In genomic region chr5:38364396-38364795, GRCm38 (mm10) we compare ENCODE assay signal across 29 mouse cellular contexts. TPM values are rescaled to one million over a fixed set of nuclear protein-coding genes. Genes with fewer than 3 reads are reported as not detected.
DNase-seq lines count a peak whose midpoint lies in the region; ATAC-seq and TF ChIP-seq lines count a peak whose summit lies in the region.
"Had no signal": no experiment of that assay in that cellular context is flagged by ENCODE, and none has a peak within 500 bp of the region (broad histone marks: within the 10 kb centered on the region; RNA-seq: fewer than 3 reads in every experiment).

No protein-coding gene starts in this region.

- H3K4me2 ChIP-seq in forebrain, embryonic 15.5 days (replicated peaks): no peak overlapping the region
- H3K4me2 ChIP-seq: heart, embryonic 12.5 days; hindbrain, embryonic 12.5 days; midbrain, embryonic 12.5 days; neural tube, embryonic 12.5 days had no signal

- no peak overlapping the region for H3K9ac ChIP-seq in forebrain, embryonic 15.5 days (replicated peaks)
- H3K9ac ChIP-seq: heart, embryonic 12.5 days; hindbrain, embryonic 12.5 days; midbrain, embryonic 12.5 days; neural tube, embryonic 12.5 days had no signal

- H3K4me1 ChIP-seq in forebrain, embryonic 15.5 days: peaks cover 10% of the 10 kb centered on the region
- H3K4me1 ChIP-seq in thymus, adult 2 months (replicated peaks; ENCODE audit: control insufficient read depth, insufficient read depth, low read length): no peaks in the 10 kb centered on the region; the same call in 1 of the 2 replicates

- H3K27me3 ChIP-seq in forebrain, embryonic 15.5 days: no peaks in the 10 kb centered on the region
- no peaks in the 10 kb centered on the region for H3K27me3 ChIP-seq in thymus, adult 2 months (ENCODE audit: control insufficient read depth, insufficient read depth, low read length)

- no peak overlapping the region for H3K4me3 ChIP-seq in forebrain, embryonic 15.5 days
- H3K4me3 ChIP-seq in thymus, adult 2 months (ENCODE audit: control insufficient read depth, insufficient read depth, low read length): no peak overlapping the region
- H3K4me3 ChIP-seq: embryonic facial prominence, embryonic 10.5 days; gastrocnemius, adult 2 months; heart, embryonic 12.5 days; hindbrain, embryonic 12.5 days; midbrain, embryonic 12.5 days; neural tube, embryonic 12.5 days had no signal

- WGBS in forebrain, embryonic 15.5 days: 71% methylated on average over 5 of the region's 5 CpGs
- 96% methylated on average over 5 of the region's 5 CpGs for WGBS in thymus, adult 2 months

- no peak for TF ChIP-seq POLR2A in thymus, adult 2 months (IDR thresholded peaks at IDR 0.05; ENCODE audit: control insufficient read depth, extremely low read depth, insufficient read depth, low read length, poor library complexity)

- H3K9me3 ChIP-seq in forebrain, embryonic 15.5 days: no peaks in the 10 kb centered on the region
- H3K9me3 ChIP-seq: embryonic facial prominence, embryonic 10.5 days; G1E; heart, embryonic 12.5 days; hindbrain, embryonic 12.5 days; midbrain, embryonic 12.5 days; neural tube, embryonic 12.5 days had no signal

- no peak for TF ChIP-seq CTCF in thymus, adult 2 months (IDR thresholded peaks at IDR 0.05; ENCODE audit: borderline replicate concordance, control insufficient read depth, extremely low read depth, insufficient read depth, low read length, poor library complexity)

- peak; percentile 53 for DNase-seq in layer of hippocampus, adult 11-12 months (ENCODE audit: low spot score)
- DNase-seq in layer of hippocampus, postnatal 25 days (ENCODE audit: extremely low spot score in 1 of 2, low spot score in 1 of 2): no peak
- peak; percentile 56 for DNase-seq in right cerebral cortex, postnatal 25 days
- no peak for DNase-seq in right cerebral cortex, postnatal 14 days
- peak; percentile 36 to 59 for DNase-seq in left cerebral cortex, adult 9 months (ENCODE audit: low spot score in 2 of 2)
- DNase-seq in embryo, embryonic 10 days (ENCODE audit: low spot score): no peak
- DNase-seq in thymus, adult 2 months: no peak
- DNase-seq: cerebellum, adult 2 months; cerebellum, postnatal 36 days; gastrocnemius, adult 2 months; heart, postnatal 14 days; kidney, adult 18-20 months; kidney, postnatal 10 days; liver; thymus, postnatal 36 days had no signal

- no peak overlapping the region for H3K27ac ChIP-seq in forebrain, embryonic 15.5 days (replicated peaks)
- H3K27ac ChIP-seq in thymus, adult 2 months (ENCODE audit: control insufficient read depth, insufficient read depth, low read length): no peak overlapping the region
- H3K27ac ChIP-seq: gastrocnemius, adult 2 months; hindbrain, embryonic 12.5 days; midbrain, embryonic 12.5 days; neural tube, embryonic 12.5 days had no signal

- no peak for ATAC-seq in forebrain, embryonic 15.5 days (replicated peaks)
- ATAC-seq: forebrain, embryonic 14.5 days; lung, postnatal 0 days had no signal

- no peaks in the 10 kb centered on the region for H3K36me3 ChIP-seq in forebrain, embryonic 15.5 days
- no peaks in the 10 kb centered on the region for H3K36me3 ChIP-seq in thymus, adult 2 months (ENCODE audit: control insufficient read depth, insufficient read depth, low read length)
- H3K36me3 ChIP-seq: embryonic facial prominence, embryonic 10.5 days; G1E; heart, embryonic 12.5 days; hindbrain, embryonic 12.5 days; midbrain, embryonic 12.5 days; neural tube, embryonic 12.5 days had no signal

RNA-seq across cellular contexts. Expression of gene Drd5, which starts 45.2 kb away (rescaled TPM):
- total RNA-seq in layer of hippocampus, postnatal 25 days (2021): 10 to 100 TPM; 13.8 to 16.5 TPM
- 0.33 and 0.34 TPM in 2 replicates for polyA plus RNA-seq in forebrain, embryonic 15.5 days (2015; fragmentation: Nextera tagmentation; extraction: Ambion mirVana)
- 0.06 and 0.12 TPM in 2 replicates for polyA plus RNA-seq in thymus, adult 2 months (2012; rRNA removed)
- total RNA-seq: adrenal gland, postnatal 4 days; gastrocnemius, adult 2 months; granulocyte monocyte progenitor cell, adult 5-6 weeks; heart, postnatal 14 days; megakaryocyte progenitor cell, adult 5-6 weeks had no signal
- polyA plus RNA-seq: G1E; heart, embryonic 12.5 days; liver, embryonic 16.5 days; lung, postnatal 0 days; neural tube, embryonic 12.5 days; testis, adult 2 months had no signal

Comparison
In these comparisons a context has a peak if more than half of its experiments do, and no peak if none do; other contexts are left out.
1. DNase-seq: peak in layer of hippocampus, adult 11-12 months (single experiment), right cerebral cortex, postnatal 25 days (single experiment) and left cerebral cortex, adult 9 months (2 of 2); none in layer of hippocampus, postnatal 25 days (0 of 2), right cerebral cortex, postnatal 14 days (single experiment), embryo, embryonic 10 days (single experiment) and thymus, adult 2 months (single experiment).